Mouse (Mus musculus) liver, embryonic 15.5 days (tissue): ENCODE data around the gene Grxcr1. TPM values are rescaled to one million over a fixed set of nuclear protein-coding genes. Genes with fewer than 3 reads are reported as not detected.

Source experiments
- ATAC-seq: fragments of 200-750 bp; cut with Nextera tagmentation; 2 replicates; pipeline ENCODE4 v1.8.0; 2017; ENCODE audit warnings: moderate number of reproducible peaks, mild to moderate bottlenecking, moderate library complexity; ENCODE audit not compliant: insufficient read depth
- H3K27ac ChIP-seq: fragments of 300-500 bp; sonication (generic); replicated peaks from 2 replicates; pipeline ENCODE4 v1.5.1; 2015; ENCODE audit warnings: mild to moderate bottlenecking, inconsistent platforms
- H3K27me3 ChIP-seq: fragments of 300-500 bp; sonication (generic); 2 replicates; pipeline ENCODE4 v1.6.1; 2015; ENCODE audit warnings: mild to moderate bottlenecking, inconsistent platforms
- H3K36me3 ChIP-seq: fragments of 300-500 bp; sonication (generic); replicated peaks from 2 replicates; pipeline ENCODE4 v1.6.1; 2015; ENCODE audit warnings: moderate library complexity, mild to moderate bottlenecking, inconsistent platforms
- H3K4me1 ChIP-seq: fragments of 300-500 bp; sonication (generic); replicated peaks from 2 replicates; pipeline ENCODE4 v1.6.1; 2015; ENCODE audit warnings: inconsistent platforms
- H3K4me2 ChIP-seq: fragments of 300-500 bp; sonication (generic); 2 replicates; pipeline ENCODE4 v1.6.1; 2015; ENCODE audit warnings: moderate library complexity, mild to moderate bottlenecking, inconsistent platforms
- H3K4me3 ChIP-seq: fragments of 300-500 bp; sonication (generic); replicated peaks from 2 replicates; pipeline ENCODE4 v1.5.1; 2015; ENCODE audit warnings: mild to moderate bottlenecking, inconsistent platforms
- H3K9ac ChIP-seq: fragments of 300-500 bp; sonication (generic); 2 replicates; pipeline ENCODE4 v1.6.1; 2015; ENCODE audit warnings: moderate library complexity, mild to moderate bottlenecking, inconsistent platforms
- H3K9me3 ChIP-seq: fragments of 300-500 bp; sonication (generic); replicated peaks from 2 replicates; pipeline ENCODE4 v1.6.1; 2016; ENCODE audit warnings: inconsistent platforms
- WGBS: fragments of 180-500 bp; shearing (Covaris S2); methylation state at CpG from one replicate; pipeline ENCODE4 v1.1.7; 2015; ENCODE audit warnings: mixed read lengths; ENCODE audit not compliant: insufficient replicate concordance; 5-methylcytosine and 5-hydroxymethylcytosine counted together
- polyA plus RNA-seq: library from polyadenylated mRNA; unstranded; fragments of >200 nt; fragmentation: Nextera tagmentation; extraction: Ambion mirVana; gene quantifications from 2 replicates; pipeline ENCODE4 v1.2.1, GENCODE M21; 2015

Gene Grxcr1
- polyA plus RNA-seq, 1 experiment from 2014 or later = not detected

DNA sequence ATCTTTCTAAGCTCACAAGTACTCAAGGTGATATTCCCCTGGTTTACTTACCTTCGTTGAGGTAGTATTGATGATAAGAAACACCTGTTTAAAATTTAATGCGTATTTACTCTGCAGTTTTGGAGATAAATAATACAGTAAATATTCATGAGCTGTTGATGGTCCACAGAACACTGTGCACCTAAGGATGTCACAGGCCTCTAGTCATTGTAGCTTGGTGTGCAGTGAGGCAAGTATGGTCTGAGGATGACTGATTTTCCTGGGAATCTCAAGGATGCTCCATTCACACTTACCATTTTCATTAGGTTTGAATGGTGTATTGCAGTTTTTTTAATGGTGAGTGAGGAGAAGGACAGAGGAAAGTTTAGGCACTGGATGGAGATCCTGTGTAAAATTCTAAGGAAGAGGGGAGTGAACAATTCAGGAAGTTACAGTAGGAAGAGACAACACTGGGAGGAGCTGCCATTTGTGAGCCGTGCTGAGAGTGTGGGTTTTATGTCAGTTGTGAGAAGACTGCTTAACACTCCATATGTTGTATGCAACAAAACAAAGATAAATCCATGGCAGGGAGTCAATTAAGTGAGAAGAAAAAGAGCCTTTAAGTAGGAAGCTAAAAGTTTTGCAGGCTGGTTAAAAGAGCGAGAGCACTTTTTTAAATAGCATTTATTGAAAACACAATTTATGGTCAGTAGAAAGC, 118.9 kb downstream of the Grxcr1 start:
- no peak overlapping the region for H3K4me3 ChIP-seq
- H3K27me3 ChIP-seq = no peaks in the 10 kb centered on the region
- no peaks in the 10 kb centered on the region for H3K9me3 ChIP-seq
- 64% methylated on average over 4 of the region's 4 CpGs for WGBS
- H3K4me1 ChIP-seq = no peaks in the 10 kb centered on the region
- H3K4me2 ChIP-seq = no peak overlapping the region
- no peak overlapping the region for H3K27ac ChIP-seq
- ATAC-seq = no peak
- H3K9ac ChIP-seq = no peak overlapping the region
- no peaks in the 10 kb centered on the region for H3K36me3 ChIP-seq

DNA sequence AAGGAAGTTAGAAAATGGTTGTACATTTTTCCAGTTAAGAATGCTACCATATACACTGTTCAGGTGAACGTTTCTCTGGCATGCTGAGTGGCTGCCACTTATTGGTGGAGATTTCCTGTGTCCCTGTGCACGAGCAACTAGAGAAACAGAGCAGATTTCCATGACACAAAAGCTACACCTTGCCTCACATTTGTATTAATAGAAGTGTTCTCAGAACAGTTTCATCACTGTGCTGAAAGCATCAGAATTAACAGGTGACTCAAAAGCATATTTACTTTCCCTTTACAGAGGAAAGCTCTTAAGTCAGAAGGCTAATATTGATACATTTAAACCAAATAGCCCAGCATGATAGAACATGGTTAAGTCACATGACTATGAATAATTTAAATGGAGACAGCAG, 130.9 kb downstream of the Grxcr1 start:
- no peak overlapping the region for H3K9ac ChIP-seq
- H3K4me2 ChIP-seq = no peak overlapping the region
- H3K36me3 ChIP-seq = no peaks in the 10 kb centered on the region
- no peaks in the 10 kb centered on the region for H3K9me3 ChIP-seq
- no peak overlapping the region for H3K4me3 ChIP-seq
- no peaks in the 10 kb centered on the region for H3K4me1 ChIP-seq
- 23% methylated on average over 2 of the region's 2 CpGs for WGBS
- no peaks in the 10 kb centered on the region for H3K27me3 ChIP-seq
- no peak overlapping the region for H3K27ac ChIP-seq
- ATAC-seq = no peak

DNA sequence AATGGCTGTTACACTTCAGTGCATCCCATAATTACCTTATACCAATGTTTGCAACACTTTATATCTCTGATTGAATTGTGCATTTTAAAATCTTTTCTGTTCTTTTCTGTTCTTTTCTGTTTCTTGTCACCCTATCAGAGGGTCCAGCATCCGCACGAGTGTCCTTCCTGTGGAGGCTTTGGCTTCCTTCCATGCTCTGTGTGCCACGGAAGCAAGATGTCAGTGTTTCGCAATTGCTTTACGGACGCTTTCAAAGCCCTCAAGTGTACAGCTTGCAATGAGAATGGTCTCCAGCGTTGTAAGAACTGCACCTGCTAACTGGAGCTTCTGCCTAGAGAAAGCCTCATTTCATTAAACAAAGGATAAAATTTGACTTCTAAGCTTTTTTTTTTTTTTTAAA, 134.3 kb downstream of the Grxcr1 start:
- no peaks in the 10 kb centered on the region for H3K27me3 ChIP-seq
- H3K36me3 ChIP-seq = no peaks in the 10 kb centered on the region
- no peak overlapping the region for H3K27ac ChIP-seq
- no peak overlapping the region for H3K4me2 ChIP-seq
- 32% methylated on average over 7 of the region's 7 CpGs for WGBS
- no peaks in the 10 kb centered on the region for H3K4me1 ChIP-seq
- ATAC-seq = no peak
- H3K9ac ChIP-seq = no peak overlapping the region
- no peak overlapping the region for H3K4me3 ChIP-seq
- no peaks in the 10 kb centered on the region for H3K9me3 ChIP-seq

Other genes starting within 250 kb of the Grxcr1 start
- 38.8 and 40.5 TPM in 2 replicates for gene Atp8a1, start 184.4 kb upstream of the Grxcr1 start, polyA plus RNA-seq
- not detected in 2 replicates for gene Gm5108, start 90.2 kb upstream of the Grxcr1 start, polyA plus RNA-seq
- not detected in 2 replicates for gene Gm21905, start 85.4 kb upstream of the Grxcr1 start, polyA plus RNA-seq